Mouse (Mus musculus): Measurements from ENCODE around the gene Pfn3. TPM values are rescaled to one million over a fixed set of nuclear protein-coding genes. Genes with fewer than 3 reads are reported as not detected.

The Pfn3 gene
- polyA plus RNA-seq, 1 experiment from 2014 or later = not detected

Other genes with a start within 250 kb of the Pfn3 start
- gene Nsd1, start 205.4 kb downstream of the Pfn3 start, polyA plus RNA-seq (2018) = 26.6 to 37.3 TPM (median 28.9 TPM) in 3 replicates
- gene Prelid1, start 94.7 kb downstream of the Pfn3 start, polyA plus RNA-seq (2018) = 183 to 228 TPM (median 200 TPM) in 3 replicates
- gene Rab24, start 93.3 kb downstream of the Pfn3 start, polyA plus RNA-seq (2018) = 34.9 to 62.7 TPM (median 47.3 TPM) in 3 replicates
- 0.43 to 1.1 TPM in 2 of 3 replicates, not detected in the other for gene Mxd3, start 85.4 kb downstream of the Pfn3 start, polyA plus RNA-seq (2018)
- 69.2 to 91.5 TPM (median 78.4 TPM) in 3 replicates for gene Lman2, start 52.4 kb downstream of the Pfn3 start, polyA plus RNA-seq (2018)
- 3.6 to 11.3 TPM (median 8.4 TPM) in 3 replicates for gene Rgs14, start 45.5 kb downstream of the Pfn3 start, polyA plus RNA-seq (2018)
- not detected in 3 replicates for gene Slc34a1, start 17.0 kb downstream of the Pfn3 start, polyA plus RNA-seq (2018)
- not detected in 3 replicates for gene F12, start 11.6 kb upstream of the Pfn3 start, polyA plus RNA-seq (2018)
- gene Grk6, start 29.8 kb upstream of the Pfn3 start, polyA plus RNA-seq (2018) = 8.4 to 12.3 TPM (median 10.1 TPM) in 3 replicates
- 0.27 TPM in 1 of 3 replicates, not detected in the others for gene Prr7, start 49.0 kb upstream of the Pfn3 start, polyA plus RNA-seq (2018)
- 0.10 TPM in 1 of 3 replicates, not detected in the others for gene Dbn1, start 72.9 kb upstream of the Pfn3 start, polyA plus RNA-seq (2018)
- 0.40 to 3.3 TPM (median 0.44 TPM) in 3 replicates for gene Pdlim7, start 98.4 kb upstream of the Pfn3 start, polyA plus RNA-seq (2018)
- 6.1 to 22.8 TPM (median 15.9 TPM) in 3 replicates for gene Dok3, start 114.1 kb upstream of the Pfn3 start, polyA plus RNA-seq (2018)
- 26.5 to 32.5 TPM (median 27.1 TPM) in 3 replicates for gene Ddx41, start 121.4 kb upstream of the Pfn3 start, polyA plus RNA-seq (2018)
- 11.7 to 25.1 TPM (median 12.9 TPM) in 3 replicates for gene Fam193b, start 155.9 kb upstream of the Pfn3 start, polyA plus RNA-seq (2018)
- 100 to 185 TPM (median 135 TPM) in 3 replicates for gene Tmed9, start 158.5 kb upstream of the Pfn3 start, polyA plus RNA-seq (2018)
- 11.0 to 27.4 TPM (median 23.7 TPM) in 3 replicates for gene B4galt7, start 184.7 kb upstream of the Pfn3 start, polyA plus RNA-seq (2018)
- gene Caml, start 207.8 kb upstream of the Pfn3 start, polyA plus RNA-seq (2018) = 34.6 to 38.5 TPM (median 35.0 TPM) in 3 replicates
- gene Ddx46, start 219.8 kb upstream of the Pfn3 start, polyA plus RNA-seq (2018) = 30.1 to 38.6 TPM (median 34.6 TPM) in 3 replicates

All from macrophage (primary cell).